Mouse (Mus musculus) G1E (cell line): ENCODE measurements at regions not wholly inside any gene's neighbourhood (a gene's known extent, or its start where the extent isn't known, plus 50 kb on each side); places are given as distances from the start of the nearest gene placed in this dataset.

Source experiments
- ATAC-seq: 2 replicates; pipeline ENCODE4 v1.8.0; 2016; ENCODE audit warnings: mild to moderate bottlenecking; ENCODE audit not compliant: insufficient number of reproducible peaks, poor library complexity, low FRiP score, severe bottlenecking; ENCODE audit errors: extremely low read depth
- DNase-seq: peaks from one replicate; pipeline ENCODE4 v3.0.0; 2012; ENCODE audit warnings: low spot score
- H3K27me3 ChIP-seq: 2 replicates; pipeline ENCODE4 v1.6.1; 2012; ENCODE audit warnings: mild to moderate bottlenecking, low read length, inconsistent platforms; ENCODE audit not compliant: insufficient read depth
- H3K36me3 ChIP-seq: replicated peaks from 2 replicates; pipeline ENCODE3; 2012; ENCODE audit warnings: mild to moderate bottlenecking, inconsistent platforms
- H3K4me1 ChIP-seq: 2 replicates; pipeline ENCODE4 v1.6.1; 2012; ENCODE audit warnings: low read depth, low read length, inconsistent platforms, mixed read lengths; ENCODE audit not compliant: insufficient read depth
- H3K4me3 ChIP-seq: 2 replicates; pipeline ENCODE4 v1.5.1; 2012; ENCODE audit warnings: low read depth, mild to moderate bottlenecking, inconsistent platforms, low read length, moderate library complexity, mixed read lengths
- H3K9me3 ChIP-seq: replicated peaks from 2 replicates; pipeline ENCODE4 v1.6.1; 2012; ENCODE audit warnings: inconsistent platforms
- CTCF ChIP-seq: IDR thresholded peaks from 2 replicates; pipeline ENCODE4 v1.5.1; 2012; ENCODE audit warnings: low read depth, low read length, inconsistent platforms, mixed read lengths
- GATA1 ChIP-seq: IDR thresholded peaks from 2 replicates; pipeline ENCODE4 v1.6.1; 2012; ENCODE audit warnings: borderline replicate concordance, low read length, inconsistent platforms, mixed read lengths
- GATA2 ChIP-seq: IDR thresholded peaks from 2 replicates; pipeline ENCODE4 v1.6.1; 2012; ENCODE audit warnings: low read depth, low read length, inconsistent platforms, borderline replicate concordance
- POLR2AphosphoS5 ChIP-seq: IDR thresholded peaks from 2 replicates; pipeline ENCODE4 v1.6.1; 2012; ENCODE audit warnings: low read depth, low read length, inconsistent platforms; ENCODE audit not compliant: insufficient replicate concordance
- TAL1 ChIP-seq: conservative IDR thresholded peaks from 2 replicates; pipeline ENCODE4 v1.6.1; 2012; ENCODE audit warnings: low read depth, low read length, inconsistent platforms, mixed read lengths

- Histone ChIP-seq H3K36me3 (no peaks in the 10 kb centered on the region), H3K4me1 (no peaks in the 10 kb centered on the region), H3K4me3 (no peak overlapping the region), H3K27me3 (no peaks in the 10 kb centered on the region; the same call in 1 of the 2 replicates), H3K9me3 (no peaks in the 10 kb centered on the region)
- TF ChIP-seq POLR2AphosphoS5: no peak
- ATAC-seq (no peak), DNase-seq (no peak)
These were observed 185.4 kb downstream of the Ktn1 start for GRCm38 (mm10) chr14:47833696-47834095.

- Histone ChIP-seq H3K9me3 (no peaks in the 10 kb centered on the region), H3K36me3 (no peaks in the 10 kb centered on the region), H3K4me3 (no peak overlapping the region), H3K27me3 (no peaks in the 10 kb centered on the region; the same call in 1 of the 2 replicates), H3K4me1 (no peaks in the 10 kb centered on the region)
- DNase-seq (no peak), ATAC-seq (no peak)
- TF ChIP-seq TAL1: no peak
- TF ChIP-seq CTCF: no peak
- no peak for TF ChIP-seq POLR2AphosphoS5
- TF ChIP-seq GATA1: no peak
- no peak for TF ChIP-seq GATA2
These were observed 187.2 kb downstream of the Ktn1 start for GRCm38 (mm10) chr14:47835408-47835807.

DNA sequence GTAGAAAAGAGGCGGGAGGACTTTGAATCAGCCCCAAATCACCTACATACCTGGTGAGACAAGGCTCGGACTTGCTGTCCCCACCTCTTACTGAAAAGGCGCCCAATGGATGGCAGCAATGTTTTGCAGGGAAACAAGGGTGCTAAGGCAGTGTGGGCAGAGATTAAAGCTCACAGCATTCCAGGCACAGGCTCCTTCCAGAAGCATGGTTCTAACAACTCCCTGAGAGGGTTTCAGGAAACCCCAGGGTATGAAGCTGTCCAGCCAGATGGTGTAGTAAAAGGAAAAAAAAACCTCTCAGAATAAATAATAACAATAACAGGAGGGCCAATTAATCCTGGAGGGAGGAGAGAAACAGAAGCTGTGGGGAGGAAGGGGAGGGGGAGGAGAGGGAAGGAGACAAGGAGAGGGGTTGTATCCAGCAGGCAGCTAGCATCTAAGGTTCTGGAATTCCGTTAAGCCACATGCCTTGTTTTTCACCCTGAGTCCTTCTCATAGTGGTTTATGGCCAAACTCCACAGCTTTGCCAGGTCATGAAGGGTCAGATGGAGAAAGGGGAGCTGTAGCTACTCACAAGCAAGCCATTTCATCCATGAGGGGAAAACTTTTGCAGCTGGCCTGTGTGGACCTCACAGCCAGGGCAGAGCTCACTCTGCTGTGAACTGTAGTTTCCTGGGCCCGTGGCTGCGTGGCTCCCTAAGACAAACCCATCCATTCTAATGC lies 191.4 kb downstream of the Ktn1 start:
- H3K4me3 ChIP-seq: no peak overlapping the region
- H3K27me3 ChIP-seq: no peaks in the 10 kb centered on the region; the same call in 1 of the 2 replicates
- H3K9me3 ChIP-seq: no peaks in the 10 kb centered on the region
- H3K4me1 ChIP-seq: no peaks in the 10 kb centered on the region
- ATAC-seq (no peak), DNase-seq (no peak)
- H3K36me3 ChIP-seq: no peaks in the 10 kb centered on the region
- TF ChIP-seq GATA2: no peak
- TF ChIP-seq CTCF: no peak
- TF ChIP-seq TAL1: no peak
- TF ChIP-seq GATA1: no peak
- TF ChIP-seq POLR2AphosphoS5: no peak

DNA sequence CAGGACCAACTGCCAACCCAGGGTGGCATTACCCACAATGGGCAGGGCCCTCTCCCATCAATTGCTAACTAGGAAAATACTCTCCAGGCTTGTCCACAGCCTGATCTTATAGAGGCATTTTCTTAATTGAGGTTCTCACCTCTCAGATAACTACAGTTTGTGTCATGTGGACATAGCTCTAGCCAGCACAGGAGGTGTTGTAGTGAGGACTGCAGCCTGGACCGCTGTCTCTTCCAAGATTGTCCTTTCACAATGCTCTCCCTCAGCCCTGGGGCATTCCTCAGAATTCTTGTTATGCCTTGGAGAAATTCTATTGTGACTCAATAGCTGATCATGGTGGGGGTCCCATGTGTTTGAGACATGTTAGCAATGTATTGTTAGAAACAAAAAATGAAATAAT lies 196.1 kb downstream of the Ktn1 start:
- DNase-seq (no peak), ATAC-seq (no peak)
- TF ChIP-seq GATA2: no peak
- no peak for TF ChIP-seq TAL1
- TF ChIP-seq POLR2AphosphoS5: no peak
- TF ChIP-seq CTCF: no peak
- no peak for TF ChIP-seq GATA1
- no peaks in the 10 kb centered on the region for H3K36me3 ChIP-seq
- H3K4me1 ChIP-seq: no peaks in the 10 kb centered on the region
- H3K27me3 ChIP-seq: no peaks in the 10 kb centered on the region
- no peaks in the 10 kb centered on the region for H3K9me3 ChIP-seq
- H3K4me3 ChIP-seq: no peak overlapping the region

GRCm38 (mm10) chr14:47848861-47849260 lies 200.6 kb downstream of the Ktn1 start:
- ATAC-seq (no peak), DNase-seq (no peak)
- H3K4me3 ChIP-seq: no peak overlapping the region
- no peaks in the 10 kb centered on the region for H3K27me3 ChIP-seq
- TF ChIP-seq GATA1 (no peak), POLR2AphosphoS5 (no peak), TAL1 (no peak), GATA2 (no peak), CTCF (no peak)
- no peaks in the 10 kb centered on the region for H3K9me3 ChIP-seq
- H3K4me1 ChIP-seq: no peaks in the 10 kb centered on the region
- no peaks in the 10 kb centered on the region for H3K36me3 ChIP-seq

DNA sequence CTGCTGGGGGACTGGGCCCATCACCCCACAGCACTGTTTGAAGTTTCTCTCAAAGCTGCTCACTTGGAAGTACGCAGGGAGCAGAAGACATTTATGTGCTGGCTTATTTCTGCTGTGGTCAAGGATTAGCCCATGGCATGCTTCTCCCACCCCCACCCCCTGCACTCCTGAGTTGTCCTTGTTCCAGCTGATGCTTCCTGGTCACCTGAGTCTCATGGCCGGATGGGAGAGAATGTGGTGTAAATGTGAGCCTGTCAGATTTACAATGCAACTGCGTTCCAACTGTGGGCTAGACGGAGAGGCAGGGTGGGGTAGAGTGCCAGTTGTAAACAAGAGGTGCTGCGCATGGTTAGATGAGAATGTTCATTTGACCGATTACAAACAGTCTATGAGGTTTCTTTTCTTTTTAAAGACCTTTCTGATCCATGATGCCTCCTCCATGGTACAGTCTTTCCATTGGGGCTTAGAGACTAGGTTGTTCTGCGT lies 208.1 kb downstream of the Ktn1 start:
- H3K36me3 ChIP-seq: no peaks in the 10 kb centered on the region
- ATAC-seq (no peak), DNase-seq (no peak)
- no peaks in the 10 kb centered on the region for H3K4me1 ChIP-seq
- no peaks in the 10 kb centered on the region for H3K9me3 ChIP-seq
- H3K4me3 ChIP-seq: no peak overlapping the region
- H3K27me3 ChIP-seq: no peaks in the 10 kb centered on the region
- TF ChIP-seq TAL1 (no peak), CTCF (no peak), POLR2AphosphoS5 (no peak), GATA1 (no peak), GATA2 (no peak)
